Mouse (Mus musculus) ES-Bruce4 (cell line): ENCODE data around the gene Fndc10. TPM values are rescaled to one million over a fixed set of nuclear protein-coding genes. Genes with fewer than 3 reads are reported as not detected.
A peak's percentile ranks its signal among the peaks of the same experiment; 100 is the strongest.
"Not testable (repeated sequence)": the region's sequence is repeated elsewhere in the genome, so short reads cannot be mapped to it uniquely, and the experiment has no call there.

ENCODE experiments used
- H3K27ac ChIP-seq: 2 replicates; pipeline ENCODE4 v1.5.1; 2012; ENCODE audit warnings: low read length, inconsistent platforms; ENCODE audit not compliant: insufficient read depth
- H3K27me3 ChIP-seq: 2 replicates; pipeline ENCODE4 v1.6.1; 2012; ENCODE audit warnings: mild to moderate bottlenecking, low read length, inconsistent platforms; ENCODE audit not compliant: control insufficient read depth, poor library complexity, insufficient read depth, severe bottlenecking
- H3K36me3 ChIP-seq: 2 replicates; pipeline ENCODE4 v1.6.1; 2012; ENCODE audit warnings: inconsistent platforms, mild to moderate bottlenecking, low read length, moderate library complexity; ENCODE audit not compliant: control insufficient read depth, poor library complexity, insufficient read depth, severe bottlenecking
- H3K4me1 ChIP-seq: one replicate; pipeline ENCODE4 v1.8.1; 2011; ENCODE audit warnings: low read length; ENCODE audit not compliant: control insufficient read depth, insufficient read depth
- H3K4me3 ChIP-seq: 2 replicates; pipeline ENCODE4 v1.5.1; 2011; ENCODE audit warnings: low read depth, mild to moderate bottlenecking, low read length
- H3K9ac ChIP-seq: 2 replicates; pipeline ENCODE4 v1.6.1; 2012; ENCODE audit warnings: low read depth, mild to moderate bottlenecking, inconsistent platforms; ENCODE audit not compliant: poor library complexity, severe bottlenecking
- H3K9me3 ChIP-seq: replicated peaks from 2 replicates; pipeline ENCODE4 v1.6.1; 2012; ENCODE audit warnings: mild to moderate bottlenecking, low read length, inconsistent platforms; ENCODE audit not compliant: control insufficient read depth, poor library complexity, insufficient read depth, severe bottlenecking
- CTCF ChIP-seq: IDR thresholded peaks from one replicate; pipeline ENCODE4 v1.8.1; 2011; ENCODE audit warnings: low read depth, low read length
- EP300 ChIP-seq: IDR thresholded peaks from 2 replicates; pipeline ENCODE4 v1.6.1; 2011; ENCODE audit warnings: low read depth, low read length; ENCODE audit not compliant: insufficient read depth
- POLR2A ChIP-seq: IDR thresholded peaks from one replicate; pipeline ENCODE4 v1.8.1; 2011; ENCODE audit warnings: low read length; ENCODE audit not compliant: insufficient read depth
- polyA plus RNA-seq: library from polyadenylated mRNA; stranded (reverse); fragments of >200 nt; gene quantifications from 2 replicates; pipeline ENCODE4 v1.2.4, GENCODE M21; 2011; ENCODE audit warnings: low read depth; ENCODE audit not compliant: missing spikeins, insufficient read depth, insufficient read length

Gene Fndc10
- polyA plus RNA-seq, 1 experiment, result 11.9 TPM

GRCm38 (mm10) chr4:155660641-155661040 is 33.5 kb upstream of the Fndc10 start:
- TF ChIP-seq EP300 (no peak), CTCF (no peak), POLR2A (no peak)
- Histone ChIP-seq H3K27ac (no peak overlapping the region), H3K27me3 (no peaks in the 10 kb centered on the region), H3K36me3 (no peaks in the 10 kb centered on the region), H3K9me3 (no peaks in the 10 kb centered on the region), H3K4me3 (no peak overlapping the region), H3K9ac (no peak overlapping the region), H3K4me1 (no peaks in the 10 kb centered on the region)

GRCm38 (mm10) chr4:155666903-155667302 is 27.2 kb upstream of the Fndc10 start:
- H3K27me3 ChIP-seq, result no peaks in the 10 kb centered on the region
- peaks cover 3% of the 10 kb centered on the region for H3K4me1 ChIP-seq
- H3K36me3 ChIP-seq, result no peaks in the 10 kb centered on the region
- no peaks in the 10 kb centered on the region for H3K9me3 ChIP-seq
- no peak overlapping the region for H3K4me3 ChIP-seq
- no peak for TF ChIP-seq EP300
- TF ChIP-seq CTCF, result no peak
- TF ChIP-seq POLR2A, result no peak
- H3K9ac ChIP-seq, result no peak overlapping the region
- H3K27ac ChIP-seq, result no peak overlapping the region

GRCm38 (mm10) chr4:155668689-155669597 is 25.2 kb upstream of the Fndc10 start, which contains the start of gene Mib2:
Gene Mib2 (minus strand): TSS chr4:155669198.
- Histone ChIP-seq H3K4me3 (peak within 1 kb of the TSS; percentile 94), H3K27ac (peak within 1 kb of the TSS; percentile 96), H3K9me3 (no peaks in the 10 kb centered on the region), H3K4me1 (peaks cover 3% of the 10 kb centered on the region), H3K27me3 (no peaks in the 10 kb centered on the region), H3K36me3 (no peaks in the 10 kb centered on the region), H3K9ac (peak within 1 kb of the TSS; percentile 79)
- TF ChIP-seq EP300, result peak; percentile 62; the same call in 1 of the 2 replicates
- TF ChIP-seq POLR2A, result no peak

DNA sequence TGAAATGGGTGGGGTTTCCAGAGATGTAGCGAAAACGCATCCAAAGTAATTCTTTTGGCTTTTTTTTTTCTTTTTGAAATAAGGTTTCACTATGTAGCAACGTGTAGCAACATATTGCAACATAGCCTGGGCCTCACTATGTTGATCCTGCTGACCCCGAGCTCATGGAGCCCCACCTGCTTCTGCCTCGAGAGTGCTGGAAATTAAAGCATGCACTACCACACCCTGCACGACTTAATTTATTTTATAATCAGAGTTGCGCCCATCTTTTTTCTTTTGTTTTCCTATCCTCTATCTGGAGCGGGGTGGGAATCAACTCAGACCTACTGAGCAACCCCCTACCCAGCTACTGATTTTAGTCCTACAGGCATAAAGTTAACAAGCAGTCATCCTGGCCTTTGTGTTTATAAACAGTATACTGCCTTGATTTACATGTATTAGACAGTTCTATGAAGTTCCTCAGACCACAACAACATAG is 24.5 kb upstream of the Fndc10 start:
- Histone ChIP-seq H3K9me3 (no peaks in the 10 kb centered on the region), H3K36me3 (no peaks in the 10 kb centered on the region), H3K4me1 (peaks cover 3% of the 10 kb centered on the region), H3K4me3 (peak overlapping the region; percentile 94), H3K27me3 (no peaks in the 10 kb centered on the region), H3K9ac (no peak overlapping the region), H3K27ac (peak overlapping the region; percentile 96)
- TF ChIP-seq EP300, result no peak
- no peak for TF ChIP-seq CTCF
- TF ChIP-seq POLR2A, result no peak

- Histone ChIP-seq H3K9ac (peak overlapping the region; percentile 60), H3K27ac (peak overlapping the region; percentile 98)
- H3K36me3 ChIP-seq, H3K4me1 ChIP-seq, H3K4me3 ChIP-seq, H3K27me3 ChIP-seq, H3K9me3 ChIP-seq: not testable (repeated sequence)
- TF ChIP-seq EP300, result peak; percentile 99
These were observed 23.9 kb upstream of the Fndc10 start for GRCm38 (mm10) chr4:155670236-155670635.

GRCm38 (mm10) chr4:155672082-155672481 is 22.1 kb upstream of the Fndc10 start:
- no peak overlapping the region for H3K4me3 ChIP-seq
- H3K36me3 ChIP-seq, result no peaks in the 10 kb centered on the region
- no peak overlapping the region for H3K9ac ChIP-seq
- H3K27me3 ChIP-seq, result no peaks in the 10 kb centered on the region
- H3K27ac ChIP-seq, result peak overlapping the region; percentile 32
- TF ChIP-seq CTCF (no peak), POLR2A (no peak), EP300 (no peak)
- H3K4me1 ChIP-seq, result peaks cover 3% of the 10 kb centered on the region
- peaks cover 10% of the 10 kb centered on the region for H3K9me3 ChIP-seq
